Mouse (Mus musculus): ENCODE data around the gene Jarid2. TPM values are rescaled to one million over a fixed set of nuclear protein-coding genes. Genes with fewer than 3 reads are reported as not detected.

The Jarid2 gene
- polyA plus RNA-seq (2017; shearing (Covaris generic)): 81.2 TPM

DNA sequence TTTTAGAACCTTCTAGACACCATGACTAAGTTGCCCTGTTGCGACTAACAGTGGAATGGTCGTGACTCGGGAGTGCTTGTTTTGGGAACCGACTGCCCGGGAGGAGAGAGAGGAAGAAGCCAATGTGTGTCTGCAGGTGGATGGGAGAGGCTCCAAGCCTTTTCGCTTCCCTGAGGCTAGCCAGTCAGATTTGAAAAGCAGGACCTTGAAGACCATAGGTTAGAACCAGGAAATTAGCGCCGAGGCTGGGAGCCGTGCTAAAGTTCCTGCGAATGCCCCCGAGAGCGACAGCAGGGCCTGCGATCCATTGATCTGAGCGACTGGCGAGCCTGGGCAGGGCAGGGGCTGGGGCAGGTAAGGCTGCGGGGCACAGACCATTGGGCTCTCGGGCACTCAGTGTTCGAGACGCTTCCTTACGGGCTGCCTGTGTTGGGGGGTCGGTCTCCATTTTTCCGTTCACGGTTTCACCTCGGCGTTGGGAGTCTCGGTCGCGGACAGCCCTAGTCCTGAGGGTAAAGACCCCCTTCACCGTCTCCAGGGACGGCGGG is at the start of gene Jarid2:
Jarid2 (plus strand) TSS at position 51 of the 548 bp plus-strand sequence.

Measured in naive thymus-derived CD4-positive, alpha-beta T cell, adult 5 months (primary cell).